Mouse (Mus musculus) ES-E14 (cell line): ENCODE results near the gene Rufy1. TPM values are rescaled to one million over a fixed set of nuclear protein-coding genes. Genes with fewer than 3 reads are reported as not detected.

Experiments used
- DNase-seq: peaks from one replicate; pipeline ENCODE4 v3.0.0-alpha.2; 2013; ENCODE audit warnings: low read depth, low spot score
- H3K27ac ChIP-seq: 2 replicates; pipeline ENCODE4 v1.5.1; 2012; ENCODE audit warnings: low read depth, mild to moderate bottlenecking, low read length, moderate library complexity, mixed read lengths; ENCODE audit not compliant: poor library complexity, insufficient read depth, severe bottlenecking
- H3K36me3 ChIP-seq: 2 replicates; pipeline ENCODE4 v1.6.1; 2012; ENCODE audit warnings: mild to moderate bottlenecking, low read length, moderate library complexity, mixed read lengths; ENCODE audit not compliant: control insufficient read depth, poor library complexity, insufficient read depth, severe bottlenecking
- H3K4me1 ChIP-seq, 2 experiments: fragments of 150-350 bp in 1 of 2; sonication (generic) in 1 of 2; 2 replicates each; pipeline ENCODE4 v1.6.1; 2012; ENCODE audit warnings: low read length in 2 of 2, mild to moderate bottlenecking in 1 of 2, mixed read lengths in 1 of 2; ENCODE audit not compliant: control insufficient read depth in 2 of 2, insufficient read depth in 2 of 2, poor library complexity in 1 of 2
- H3K4me3 ChIP-seq, 2 experiments: fragments of 150-350 bp in 1 of 2; sonication (generic) in 1 of 2; 2 replicates each; pipeline ENCODE4 v1.5.1; 2012; ENCODE audit warnings: low read length in 2 of 2, low read depth in 1 of 2, mild to moderate bottlenecking in 1 of 2, mixed read lengths in 1 of 2; ENCODE audit not compliant: insufficient read depth in 1 of 2, poor library complexity in 1 of 2, severe bottlenecking in 1 of 2
- H3K9ac ChIP-seq: 2 replicates; pipeline ENCODE4 v1.6.1; 2012; ENCODE audit warnings: low read depth, mild to moderate bottlenecking, low read length, mixed read lengths; ENCODE audit not compliant: poor library complexity, insufficient read depth, severe bottlenecking
- H3K9me3 ChIP-seq: fragments of 150-350 bp; sonication (generic); 2 replicates; pipeline ENCODE4 v1.6.1; 2012; ENCODE audit warnings: low read depth, mild to moderate bottlenecking, low read length; ENCODE audit not compliant: control insufficient read depth, insufficient read depth
- CHD2 ChIP-seq: IDR thresholded peaks from 2 replicates; pipeline ENCODE4 v1.6.1; 2014; ENCODE audit warnings: mild to moderate bottlenecking, low read depth, low read length, inconsistent platforms
- HCFC1 ChIP-seq: IDR thresholded peaks from 2 replicates; pipeline ENCODE4 v1.6.1; 2012; ENCODE audit warnings: low read length, inconsistent platforms, borderline replicate concordance; ENCODE audit not compliant: insufficient read depth
- MAFK ChIP-seq: IDR thresholded peaks from 2 replicates; pipeline ENCODE4 v1.6.1; 2014; ENCODE audit warnings: mild to moderate bottlenecking, low read depth, low read length, inconsistent platforms; ENCODE audit not compliant: insufficient read depth
- ZC3H11A ChIP-seq: IDR thresholded peaks from 2 replicates; pipeline ENCODE4 v1.6.1; 2012; ENCODE audit warnings: low read depth, mild to moderate bottlenecking, inconsistent platforms, low read length, borderline replicate concordance
- ZNF384 ChIP-seq: IDR thresholded peaks from 2 replicates; pipeline ENCODE4 v1.6.1; 2012; ENCODE audit warnings: low read depth, low read length, inconsistent platforms
- in situ Hi-C, 2 experiments: fragments of 600-800 bp; cut with MboI; formaldehyde crosslinking; loops; one replicate each; pipeline ENCODE4 v1.15.1; 2025; ENCODE audit warnings: low sequenced_read_pairs in 2 of 2, inconsistent platforms in 1 of 2; ENCODE audit not compliant: unreplicated experiment in 2 of 2
- total RNA-seq: library from RNA; depleted of rRNA; stranded (reverse); fragments of 300-350 nt; gene quantifications from 2 replicates; pipeline ENCODE4 v1.2.3, GENCODE M21; 2012

The Rufy1 gene
- total RNA-seq, 1 experiment, result 11.2 TPM

- peak overlapping the region; percentile 78 to 79 for H3K4me3 ChIP-seq
- no peaks in the 10 kb centered on the region for H3K9me3 ChIP-seq
- peak overlapping the region; percentile 56 for H3K27ac ChIP-seq
- no peaks in the 10 kb centered on the region for H3K36me3 ChIP-seq
- H3K9ac ChIP-seq, result peak overlapping the region; percentile 87
- no peak for TF ChIP-seq CHD2
- no peak for TF ChIP-seq ZNF384
- DNase-seq, result no peak
- in situ Hi-C loops, result no loop called here
- peaks cover 4 to 8% of the 10 kb centered on the region in 2 experiments for H3K4me1 ChIP-seq
Measured at GRCm38 (mm10) chr11:50431134-50432068, 476 bp upstream of the Rufy1 start.

- H3K9me3 ChIP-seq, result no peaks in the 10 kb centered on the region
- no peaks in the 10 kb centered on the region for H3K36me3 ChIP-seq
- H3K4me3 ChIP-seq, result no peak overlapping the region
- H3K4me1 ChIP-seq, result peaks cover 2 to 8% of the 10 kb centered on the region in 2 experiments; a peak in 3 of 4 replicates
- no peak overlapping the region for H3K27ac ChIP-seq
- no peak for DNase-seq
- TF ChIP-seq ZC3H11A (no peak), CHD2 (no peak), ZNF384 (no peak), HCFC1 (no peak), MAFK (no peak)
- in situ Hi-C loops, result no loop called here
- no peak overlapping the region for H3K9ac ChIP-seq
Measured at GRCm38 (mm10) chr11:50426056-50426455, 4.9 kb downstream of the Rufy1 start.

- DNase-seq, result peak; percentile 95
- in situ Hi-C loops, result no loop called here
- TF ChIP-seq ZC3H11A, result no peak
- TF ChIP-seq ZNF384, result no peak
- TF ChIP-seq CHD2, result peak; percentile 53; the same call in 1 of the 2 replicates
- TF ChIP-seq HCFC1, result no peak
- Histone ChIP-seq H3K4me3 (peak overlapping the region; percentile 44 to 81), H3K9ac (peak overlapping the region; percentile 46), H3K4me1 (peaks cover 0 to 8% of the 10 kb centered on the region in 2 experiments; a peak in 2 of 4 replicates), H3K27ac (no peak overlapping the region), H3K9me3 (no peaks in the 10 kb centered on the region), H3K36me3 (peaks cover 4% of the 10 kb centered on the region; the same call in 1 of the 2 replicates)
Measured at GRCm38 (mm10) chr11:50421934-50422780, 8.8 kb downstream of the Rufy1 start.

GRCm38 (mm10) chr11:50421461-50421860 lies 9.5 kb downstream of the Rufy1 start:
- TF ChIP-seq CHD2, result no peak
- no peak for TF ChIP-seq MAFK
- TF ChIP-seq ZNF384, result no peak
- no peak for TF ChIP-seq HCFC1
- no peak for TF ChIP-seq ZC3H11A
- no peak for DNase-seq
- in situ Hi-C loops, result no loop called here
- H3K9me3 ChIP-seq, result no peaks in the 10 kb centered on the region
- no peak overlapping the region for H3K27ac ChIP-seq
- peaks cover 4% of the 10 kb centered on the region; the same call in 1 of the 2 replicates for H3K36me3 ChIP-seq
- peak overlapping the region; percentile 46 for H3K9ac ChIP-seq
- H3K4me3 ChIP-seq, result peak overlapping the region; percentile 44 to 73
- peaks cover 0 to 8% of the 10 kb centered on the region in 2 experiments; a peak in 2 of 4 replicates for H3K4me1 ChIP-seq
